Mouse (Mus musculus) liver, adult 2 months (tissue): ENCODE data around the gene Olfr131. TPM values are rescaled to one million over a fixed set of nuclear protein-coding genes. Genes with fewer than 3 reads are reported as not detected.

ENCODE experiments used
- DNase-seq: peaks from one replicate; pipeline ENCODE4 v3.0.0-alpha.2; 2011; ENCODE audit warnings: low read depth, low spot score; ENCODE audit errors: extremely low read depth
- H3K27ac ChIP-seq: fragments of 200-500 bp; replicated peaks from 2 replicates; pipeline ENCODE4 v1.5.1; 2012; ENCODE audit warnings: low read depth, mild to moderate bottlenecking, control low read depth, inconsistent platforms, low read length; ENCODE audit not compliant: insufficient read depth
- H3K27me3 ChIP-seq: fragments of 200-500 bp; 2 replicates; pipeline ENCODE4 v1.6.1; 2012; ENCODE audit warnings: mild to moderate bottlenecking, moderate library complexity, low read length, inconsistent platforms; ENCODE audit not compliant: control insufficient read depth, insufficient read depth
- H3K36me3 ChIP-seq: fragments of 200-500 bp; 2 replicates; pipeline ENCODE4 v1.6.1; 2012; ENCODE audit warnings: low read length, inconsistent platforms; ENCODE audit not compliant: control insufficient read depth, insufficient read depth
- H3K4me1 ChIP-seq: fragments of 200-500 bp; 2 replicates; pipeline ENCODE4 v1.6.1; 2011; ENCODE audit warnings: low read length; ENCODE audit not compliant: control insufficient read depth, insufficient read depth
- H3K4me3 ChIP-seq: fragments of 200-500 bp; 2 replicates; pipeline ENCODE4 v1.5.1; 2011; ENCODE audit warnings: low read depth, mild to moderate bottlenecking, control low read depth, low read length, moderate library complexity; ENCODE audit not compliant: insufficient read depth
- H3K79me2 ChIP-seq: fragments of 200-500 bp; 2 replicates; pipeline ENCODE4 v1.6.1; 2012; ENCODE audit warnings: inconsistent platforms, mild to moderate bottlenecking, low read length, moderate library complexity; ENCODE audit not compliant: control insufficient read depth, insufficient read depth
- H3K9ac ChIP-seq: fragments of 200-500 bp; 2 replicates; pipeline ENCODE4 v1.6.1; 2012; ENCODE audit warnings: low read depth, mild to moderate bottlenecking, control low read depth, inconsistent platforms, low read length
- CTCF ChIP-seq: fragments of 200-500 bp; IDR thresholded peaks from 2 replicates; pipeline ENCODE4 v1.5.1; 2011; ENCODE audit warnings: low read depth, low read length, control low read depth
- POLR2A ChIP-seq: fragments of 200-500 bp; IDR thresholded peaks from 2 replicates; pipeline ENCODE4 v1.6.1; 2011; ENCODE audit warnings: low read length, control low read depth; ENCODE audit not compliant: insufficient read depth; ENCODE audit errors: extremely low read depth
- WGBS: fragments of 180-500 bp; shearing (Covaris S2); methylation state at CpG from one replicate; pipeline ENCODE4 v1.1.7; 2018; 5-methylcytosine and 5-hydroxymethylcytosine counted together
- polyA plus RNA-seq: library from polyadenylated mRNA; depleted of rRNA; stranded (reverse); fragments of >200 nt; gene quantifications from 2 replicates; pipeline ENCODE4 v1.2.3, GENCODE M21; 2012; rRNA removed
- total RNA-seq: library from RNA; depleted of rRNA; stranded (reverse); fragments of >200 nt; gene quantifications from 2 replicates; pipeline ENCODE4 v1.2.3, GENCODE M21; 2014; rRNA removed

The Olfr131 gene
- total and polyA plus RNA-seq, 2 experiments, result not detected

- Histone ChIP-seq H3K79me2 (no peaks in the 10 kb centered on the region), H3K4me1 (no peaks in the 10 kb centered on the region), H3K27ac (no peak within 1 kb of the TSS), H3K4me3 (no peak within 1 kb of the TSS), H3K27me3 (no peaks in the 10 kb centered on the region), H3K9ac (no peak within 1 kb of the TSS), H3K36me3 (no peaks in the 10 kb centered on the region)
- WGBS, result 44% methylated on average over 1 of the region's 1 CpGs
- TF ChIP-seq POLR2A (no peak), CTCF (no peak)
- DNase-seq, result no peak
These were observed 28.5 kb downstream of the Olfr131 start, which contains the start of gene Olfr129 for GRCm38 (mm10) chr17:38059979-38060378. Olfr129 (minus strand) TSS chr17:38060079.

Other genes with a start within 250 kb of the Olfr131 start
- gene Olfr126, start 241.2 kb downstream of the Olfr131 start, total RNA-seq, result not detected in 2 replicates
- not detected in 2 replicates for gene Olfr126, start 241.2 kb downstream of the Olfr131 start, polyA plus RNA-seq
- gene Olfr127, start 188.3 kb downstream of the Olfr131 start, total RNA-seq, result not detected in 2 replicates
- gene Olfr127, start 188.3 kb downstream of the Olfr131 start, polyA plus RNA-seq, result not detected in 2 replicates
- gene Olfr128, start 168.1 kb downstream of the Olfr131 start, total RNA-seq, result not detected in 2 replicates
- not detected in 2 replicates for gene Olfr128, start 168.1 kb downstream of the Olfr131 start, polyA plus RNA-seq
- not detected in 2 replicates for gene Olfr761, start 135.6 kb downstream of the Olfr131 start, total RNA-seq
- gene Olfr761, start 135.6 kb downstream of the Olfr131 start, polyA plus RNA-seq, result not detected in 2 replicates
- gene Olfr129, start 28.6 kb downstream of the Olfr131 start, total RNA-seq, result not detected in 2 replicates
- not detected in 2 replicates for gene Olfr129, start 28.6 kb downstream of the Olfr131 start, polyA plus RNA-seq
- not detected in 2 replicates for gene Olfr130, start 24.8 kb downstream of the Olfr131 start, total RNA-seq
- not detected in 2 replicates for gene Olfr130, start 24.8 kb downstream of the Olfr131 start, polyA plus RNA-seq
- not detected in 2 replicates for gene Olfr132, start 45.8 kb upstream of the Olfr131 start, total RNA-seq
- gene Olfr132, start 45.8 kb upstream of the Olfr131 start, polyA plus RNA-seq, result not detected in 2 replicates
- not detected in 2 replicates for gene Olfr133, start 56.6 kb upstream of the Olfr131 start, total RNA-seq
- not detected in 2 replicates for gene Olfr133, start 56.6 kb upstream of the Olfr131 start, polyA plus RNA-seq
- gene Olfr134, start 82.7 kb upstream of the Olfr131 start, total RNA-seq, result not detected in 2 replicates
- gene Olfr134, start 82.7 kb upstream of the Olfr131 start, polyA plus RNA-seq, result not detected in 2 replicates
- gene Olfr135, start 115.6 kb upstream of the Olfr131 start, total RNA-seq, result not detected in 2 replicates
- not detected in 2 replicates for gene Olfr135, start 115.6 kb upstream of the Olfr131 start, polyA plus RNA-seq
- gene Olfr138, start 172.3 kb upstream of the Olfr131 start, total RNA-seq, result not detected in 2 replicates
- not detected in 2 replicates for gene Olfr138, start 172.3 kb upstream of the Olfr131 start, polyA plus RNA-seq
- gene Olfr137, start 218.9 kb upstream of the Olfr131 start, total RNA-seq, result not detected in 2 replicates
- not detected in 2 replicates for gene Olfr137, start 218.9 kb upstream of the Olfr131 start, polyA plus RNA-seq
- not detected in 2 replicates for gene Olfr136, start 241.1 kb upstream of the Olfr131 start, total RNA-seq
- gene Olfr136, start 241.1 kb upstream of the Olfr131 start, polyA plus RNA-seq, result not detected in 2 replicates